Mouse (Mus musculus) cerebellum, postnatal 14 days (tissue): ENCODE measurements at regions not wholly inside any gene's neighbourhood (a gene's known extent, or its start where the extent isn't known, plus 50 kb on each side); places are given as distances from the start of the nearest gene placed in this dataset.

ENCODE experiments used
- DNase-seq, 2 experiments: peaks; one replicate each; pipeline ENCODE4 v3.0.0; 2021; ENCODE audit warnings: mixed read lengths in 2 of 2

DNA sequence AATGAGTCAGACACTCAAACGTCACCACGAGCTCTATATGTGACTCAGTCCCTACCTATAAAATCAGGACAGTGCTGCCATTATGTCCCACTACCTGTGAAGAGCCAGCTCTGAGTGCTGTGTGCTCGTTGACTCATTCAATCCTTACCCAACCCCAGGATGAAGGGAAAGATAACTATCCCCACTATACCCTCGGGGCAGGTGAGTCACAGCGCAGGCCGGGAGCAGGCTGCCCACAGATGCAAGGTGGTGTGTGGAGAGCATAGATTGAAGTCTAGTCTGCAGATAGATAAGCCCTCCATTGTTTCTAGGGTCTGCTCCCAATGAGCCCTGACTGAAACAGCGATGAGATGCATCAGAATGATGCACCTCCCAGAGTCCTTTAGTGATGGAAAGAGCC, 723.9 kb upstream of the 3110018I06Rik start:
- DNase-seq: no peak

DNA sequence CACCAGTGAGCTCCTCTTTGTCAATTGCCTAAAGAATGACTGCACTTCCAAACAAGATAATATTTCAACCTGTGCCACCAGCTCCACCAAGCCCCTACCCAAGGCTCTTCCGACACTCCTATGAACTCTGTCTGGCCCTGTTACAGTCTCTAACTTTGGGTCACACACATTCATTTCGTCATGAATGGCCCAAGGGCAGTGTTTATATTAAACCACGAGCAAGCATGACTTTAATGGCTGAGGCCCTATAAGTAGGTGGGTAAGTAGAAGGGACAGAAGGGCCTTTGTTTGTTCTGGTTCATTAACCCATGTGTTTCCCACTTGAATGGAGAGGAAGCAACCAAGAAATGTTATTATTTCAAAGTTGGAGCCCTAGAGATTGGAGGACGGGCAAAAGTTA, 714.9 kb upstream of the 3110018I06Rik start:
- no peak for DNase-seq

DNA sequence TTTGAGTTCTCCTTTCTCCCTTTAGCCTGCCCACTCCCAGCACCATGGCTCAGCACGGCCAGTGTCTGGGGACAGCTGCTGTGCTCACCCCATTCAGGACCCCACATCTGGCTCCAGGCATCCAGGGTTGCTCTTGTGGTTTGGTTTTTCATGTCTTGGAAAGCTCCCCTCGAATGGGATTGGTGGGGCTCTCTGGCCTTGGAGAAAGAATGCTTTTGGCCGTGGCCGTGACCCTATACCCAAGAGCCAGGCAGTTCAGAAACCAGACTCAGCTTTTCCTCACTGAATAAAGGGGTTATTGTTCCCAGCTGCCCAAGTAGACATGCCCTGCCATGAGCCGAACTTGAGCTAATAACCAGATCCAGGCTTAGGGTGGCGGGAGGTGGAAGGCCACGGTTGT, 691.8 kb upstream of the 3110018I06Rik start:
- DNase-seq: no peak

DNA sequence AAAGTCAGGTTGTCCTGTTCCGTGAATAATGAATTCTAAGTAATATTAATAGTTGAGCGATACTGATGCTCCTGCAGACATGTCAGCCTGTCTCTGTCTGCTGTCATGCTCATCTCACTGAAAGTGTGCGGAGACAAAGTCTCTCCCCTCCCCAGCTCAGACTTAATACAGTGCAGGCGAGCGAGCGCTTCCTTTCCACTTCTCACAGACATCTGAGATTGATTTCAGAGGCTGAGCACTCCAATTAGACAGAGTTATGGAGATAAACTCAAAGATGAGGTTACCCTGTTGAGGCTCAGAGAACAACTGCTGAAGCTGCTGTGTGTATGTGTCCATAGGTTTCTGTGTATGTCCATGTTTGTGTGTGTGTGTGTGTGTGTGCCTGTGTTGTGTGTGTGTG, 668.7 kb upstream of the 3110018I06Rik start:
- DNase-seq: no peak

DNA sequence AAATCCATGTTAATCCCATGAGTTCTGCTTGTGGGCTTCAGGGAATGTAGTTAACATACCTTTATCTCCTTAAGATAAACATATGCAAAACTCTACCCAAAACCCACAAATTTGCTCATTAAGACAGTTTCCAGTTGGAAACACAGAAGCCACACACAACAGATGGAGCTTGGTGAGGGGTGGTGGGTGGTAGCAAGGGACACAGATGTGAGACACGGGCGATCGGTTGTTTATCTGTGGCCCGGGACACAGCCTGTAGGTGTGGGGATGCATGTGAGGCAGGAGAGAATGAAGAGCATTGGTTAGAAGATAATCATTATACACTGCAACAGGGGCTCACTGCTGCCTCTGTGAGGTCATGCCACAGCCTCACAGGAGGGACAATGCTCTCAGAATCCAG, 666.1 kb upstream of the 3110018I06Rik start:
- no peak for DNase-seq

DNA sequence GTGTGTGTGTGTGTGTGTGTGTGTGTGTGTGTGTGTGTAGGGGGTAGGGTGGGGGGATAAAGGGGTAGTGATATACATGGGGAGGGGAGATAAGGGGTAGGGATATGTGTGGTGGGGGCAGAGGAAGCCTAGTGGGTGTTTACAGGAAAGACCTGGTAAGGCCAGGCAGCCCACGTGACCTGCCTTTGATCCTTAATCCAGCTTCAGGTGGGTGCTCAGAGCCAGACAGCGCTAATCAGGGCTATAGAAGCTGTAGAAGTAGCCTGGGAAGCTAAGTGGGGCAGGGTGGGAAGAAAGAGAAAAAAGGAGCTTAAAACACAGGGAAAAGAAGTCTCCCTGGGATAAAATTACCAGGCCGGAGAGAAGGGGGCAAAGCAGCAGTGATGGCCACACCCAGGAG, 659.9 kb upstream of the 3110018I06Rik start:
- DNase-seq: no peak

DNA sequence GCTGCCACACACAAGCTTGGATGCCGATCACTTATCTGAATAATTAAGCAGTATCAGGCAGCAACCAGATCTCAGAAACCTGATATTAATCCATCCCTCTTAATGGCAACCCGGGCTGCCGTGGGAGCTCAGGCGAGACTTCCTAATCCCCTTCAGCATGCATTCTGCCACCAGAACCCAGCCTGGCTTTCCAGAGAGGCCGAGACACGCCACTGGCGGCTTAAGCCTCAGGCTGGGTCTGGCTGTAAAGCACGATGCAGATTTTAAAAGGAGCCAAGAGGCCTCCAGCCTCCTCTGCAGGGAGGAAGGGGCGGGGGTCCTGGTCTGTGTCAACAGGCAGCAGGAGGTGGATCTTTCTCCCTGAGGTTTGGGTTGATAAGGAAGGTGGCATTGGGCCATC, 659.1 kb upstream of the 3110018I06Rik start:
- DNase-seq: no peak

DNA sequence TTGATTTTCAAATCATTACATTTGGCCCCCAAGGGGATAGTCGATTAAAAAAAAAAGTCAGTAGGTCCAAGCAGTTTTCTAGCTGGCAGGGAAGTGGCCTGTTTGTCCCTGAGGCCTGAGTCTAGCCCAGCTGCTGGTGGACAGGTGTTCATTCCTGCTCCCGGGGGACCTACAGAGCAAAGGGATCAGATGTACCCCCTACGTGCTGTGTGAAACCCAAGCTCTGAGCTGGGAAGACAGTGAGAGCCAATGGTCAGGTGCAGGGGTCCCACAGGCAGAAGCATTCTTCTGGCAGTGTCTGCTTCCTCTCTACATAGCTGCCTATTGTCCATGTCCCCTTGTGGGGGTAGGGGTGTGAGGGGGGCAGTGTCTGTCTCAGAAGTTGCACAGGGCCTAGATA, 653.2 kb upstream of the 3110018I06Rik start:
- DNase-seq: no peak

DNA sequence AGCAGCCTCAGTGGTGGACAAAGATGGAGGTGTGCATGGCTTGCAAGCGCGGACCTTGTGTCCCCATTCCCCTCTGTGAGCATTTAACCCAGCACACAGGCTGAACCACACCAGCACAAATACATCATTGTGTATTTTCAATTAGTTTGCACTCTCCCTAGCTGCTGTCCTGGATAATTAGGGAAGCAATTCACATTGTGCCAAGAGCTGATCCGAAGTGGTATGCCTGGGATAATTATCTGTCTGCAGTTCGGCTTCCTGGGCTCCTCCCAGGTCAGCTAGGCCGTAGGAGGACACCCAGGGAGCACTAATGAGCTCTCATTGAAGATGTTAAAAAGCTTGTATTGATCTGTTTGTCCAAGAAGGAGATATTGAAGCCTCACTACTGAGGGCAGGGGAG, 648.8 kb upstream of the 3110018I06Rik start:
- DNase-seq: no peak

DNA sequence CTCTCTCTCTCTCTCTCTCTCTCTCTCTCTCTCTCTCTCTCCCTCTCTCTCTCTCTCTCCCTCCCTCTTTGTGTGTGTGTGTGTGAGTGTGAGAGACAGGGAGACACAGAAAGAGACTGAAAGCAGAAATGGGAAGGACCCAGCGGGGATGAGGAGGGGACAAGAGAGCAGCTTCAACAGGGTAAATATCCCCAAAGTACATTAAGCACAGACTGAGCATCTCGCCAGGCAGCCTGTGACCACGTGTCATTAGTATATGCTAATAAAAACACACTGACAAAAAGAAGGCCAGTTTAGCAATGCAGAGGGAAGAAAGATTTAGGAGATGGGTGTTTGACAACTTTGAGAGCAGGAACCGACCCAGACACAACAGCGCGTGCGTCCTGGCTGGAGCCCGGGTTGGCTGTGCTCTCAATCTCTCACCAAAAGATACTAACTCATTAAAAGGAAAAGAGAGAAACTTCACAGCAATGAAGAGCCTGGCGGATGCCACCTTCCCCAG, 648.2 kb upstream of the 3110018I06Rik start:
- DNase-seq: no peak

DNA sequence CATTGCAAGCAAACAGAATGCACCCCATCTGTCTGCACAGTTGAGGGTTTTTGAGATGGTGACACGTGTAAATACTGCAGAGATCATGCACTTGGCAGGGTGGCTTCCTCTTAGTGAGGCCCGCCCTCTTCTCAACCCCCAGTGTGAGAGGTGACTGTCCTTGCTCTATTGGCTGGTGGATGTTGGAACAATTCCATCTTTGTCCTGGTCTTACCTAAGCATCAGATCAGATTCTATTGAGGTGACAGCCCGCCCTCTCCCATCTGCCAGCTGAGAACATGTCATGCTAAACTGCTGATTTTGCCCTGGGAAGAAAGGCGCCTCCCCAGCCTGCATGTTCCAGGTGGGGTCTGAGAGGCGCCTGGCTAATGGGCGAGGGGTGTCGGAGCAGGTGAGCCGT, 646.4 kb upstream of the 3110018I06Rik start:
- DNase-seq: peak; percentile 16 to 39

DNA sequence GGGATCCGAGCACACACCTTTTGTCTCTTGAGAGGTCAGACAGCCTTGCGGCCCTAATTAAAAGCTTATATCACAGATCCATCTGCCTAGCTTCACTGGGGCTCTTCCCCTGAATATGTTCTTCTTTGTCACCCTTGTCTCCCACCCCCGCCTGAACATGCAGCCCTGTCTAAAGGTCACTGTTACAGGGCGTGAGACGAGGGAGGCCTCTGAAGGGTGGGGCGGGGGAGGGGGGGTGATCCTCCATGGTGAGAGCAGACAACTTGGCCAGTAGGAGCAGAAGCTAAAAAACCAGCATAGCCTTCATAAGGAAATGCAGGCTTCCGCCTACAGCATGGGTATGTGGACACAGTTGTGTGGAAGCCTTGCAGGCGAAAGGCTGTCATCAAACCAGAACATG, 646.0 kb upstream of the 3110018I06Rik start:
- DNase-seq: no peak

DNA sequence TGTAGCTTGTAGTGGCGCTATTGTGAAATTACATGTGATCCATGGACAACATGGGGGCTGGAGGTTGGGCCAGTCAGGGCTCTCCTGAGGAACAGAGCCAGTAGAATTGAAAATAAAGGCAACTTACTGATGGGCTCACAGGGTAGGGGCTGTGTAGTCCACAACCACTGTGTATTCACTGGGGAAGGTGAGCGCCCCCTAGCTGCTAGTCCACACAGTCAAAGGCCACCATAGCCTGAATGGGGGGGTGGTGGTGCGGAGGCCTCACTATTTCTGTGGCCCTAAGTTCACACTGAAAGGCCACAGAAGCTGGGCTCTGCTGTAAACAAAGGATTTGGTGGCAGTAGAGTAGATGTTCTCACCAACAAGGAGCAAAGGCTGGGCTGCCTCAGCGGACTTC, 636.8 kb upstream of the 3110018I06Rik start:
- no peak for DNase-seq

DNA sequence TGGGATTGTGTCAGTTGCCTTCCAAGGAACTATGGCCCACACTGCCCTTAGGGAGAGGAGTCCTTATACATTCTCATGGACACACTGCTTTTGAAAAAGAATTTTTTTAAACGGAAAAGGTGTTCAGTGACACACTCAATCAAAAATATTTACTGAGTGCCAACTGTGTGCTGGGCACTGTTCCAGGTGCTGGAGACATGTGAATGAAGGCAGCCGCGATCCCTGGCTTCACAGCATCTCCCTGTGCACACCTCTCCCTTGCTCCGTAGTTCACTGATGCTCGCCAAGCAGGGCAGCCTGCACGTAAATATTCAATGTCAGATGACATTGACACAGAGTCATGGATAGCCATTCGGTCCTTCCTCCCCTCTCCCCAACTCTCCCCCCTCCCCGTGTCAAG, 635.7 kb upstream of the 3110018I06Rik start:
- peak; percentile 37 to 53 for DNase-seq

DNA sequence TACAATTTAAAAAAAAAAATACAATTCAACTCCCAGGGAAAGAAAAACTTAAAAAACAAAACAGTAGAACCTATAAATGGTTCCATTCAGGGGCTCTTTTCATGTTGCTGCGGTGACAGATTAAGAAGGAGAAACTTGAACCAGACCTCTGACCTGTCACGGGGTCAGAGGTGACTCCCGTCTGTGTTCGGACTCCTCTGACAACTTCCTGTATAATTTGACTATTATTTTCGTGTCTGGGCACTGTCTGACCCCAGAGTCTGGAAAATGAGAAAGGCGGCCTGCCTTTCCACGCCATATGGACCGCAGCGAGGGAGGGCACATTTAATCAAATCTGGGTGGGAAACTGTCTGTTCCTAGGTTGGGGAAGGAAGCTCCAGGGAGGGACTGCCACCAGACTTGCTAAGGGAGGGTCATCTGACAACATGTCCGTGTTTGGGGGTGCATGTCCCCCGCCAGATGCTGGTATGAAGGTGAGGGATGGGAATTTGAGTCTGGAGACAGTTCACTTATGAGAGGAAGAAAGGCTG, 634.7 kb upstream of the 3110018I06Rik start:
- DNase-seq: no peak

DNA sequence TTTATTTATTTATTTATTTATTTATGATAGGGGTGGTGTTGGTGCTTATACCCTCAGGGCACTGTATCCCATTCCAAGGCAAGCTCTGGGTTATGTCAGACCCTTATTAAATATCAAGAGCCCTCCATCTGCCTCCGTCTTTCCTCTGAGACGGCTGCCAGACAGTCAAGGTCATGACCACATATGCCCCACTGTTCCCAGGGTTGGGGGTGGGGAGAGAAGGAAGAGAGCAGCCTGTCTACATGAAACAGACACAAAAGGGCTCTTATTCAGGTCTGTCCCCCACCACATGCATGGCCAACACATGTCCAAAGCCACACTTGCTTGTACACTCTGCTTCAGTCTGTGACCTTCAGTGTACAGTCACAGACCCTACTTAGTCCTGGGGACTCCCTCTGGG, 632.9 kb upstream of the 3110018I06Rik start:
- DNase-seq: no peak

DNA sequence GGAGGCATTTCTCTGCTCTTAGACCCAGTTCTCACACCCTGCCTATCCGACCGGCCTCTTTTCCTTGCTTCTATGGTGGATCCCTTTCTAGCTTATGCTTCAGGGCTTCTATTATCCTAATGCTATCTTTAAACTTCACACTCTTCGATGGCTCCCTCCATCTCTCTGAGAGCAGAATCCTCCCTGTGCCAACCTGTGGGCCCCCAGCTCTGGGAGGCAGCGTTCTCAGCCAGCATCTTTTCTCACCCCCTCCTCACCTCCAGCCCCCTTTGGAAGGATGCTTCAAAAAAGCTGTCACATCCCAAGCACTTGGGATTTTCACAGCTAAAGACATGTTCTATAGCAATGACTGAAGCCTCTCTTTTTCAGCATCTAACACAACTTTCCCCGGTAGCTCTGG, 626.8 kb upstream of the 3110018I06Rik start:
- DNase-seq: no peak

DNA sequence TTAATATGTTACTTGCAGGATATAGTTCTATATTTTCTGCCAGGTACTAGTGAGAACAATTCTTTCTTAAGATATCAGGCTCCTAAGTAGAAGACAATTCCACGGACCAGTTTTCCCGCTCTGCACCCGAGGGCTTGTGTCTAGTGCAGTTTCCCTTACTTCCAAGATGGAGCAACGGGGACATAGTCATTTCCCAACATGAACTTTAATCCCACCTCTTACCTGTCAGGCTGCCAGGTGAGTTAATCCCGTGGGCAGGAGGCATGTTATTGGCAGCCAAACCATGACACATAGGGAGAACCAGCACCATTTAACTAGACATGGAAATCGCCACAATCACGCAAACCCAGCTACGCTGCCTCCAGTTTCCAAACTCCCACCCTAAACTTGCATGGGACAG, 624.4 kb upstream of the 3110018I06Rik start:
- no peak for DNase-seq

DNA sequence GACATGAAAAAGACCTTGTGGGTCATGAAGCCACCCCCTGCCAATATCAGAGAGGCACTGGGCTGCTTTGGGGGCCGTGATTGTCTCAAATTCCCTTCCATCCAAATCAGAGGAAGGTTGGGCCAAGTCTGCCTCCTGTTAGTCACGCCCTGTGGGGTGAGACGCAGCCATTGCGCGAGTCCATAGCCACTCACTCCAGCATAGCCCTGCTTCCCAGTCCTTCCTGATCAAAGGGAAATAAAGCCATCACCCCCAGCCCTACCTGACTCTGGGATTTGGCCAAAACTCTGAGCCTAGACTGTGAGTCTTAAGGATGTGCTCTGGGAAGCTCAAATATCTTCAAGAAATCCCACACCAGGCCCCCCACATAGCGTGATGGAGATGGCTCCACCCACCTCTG, 620.4 kb upstream of the 3110018I06Rik start:
- DNase-seq: no peak

DNA sequence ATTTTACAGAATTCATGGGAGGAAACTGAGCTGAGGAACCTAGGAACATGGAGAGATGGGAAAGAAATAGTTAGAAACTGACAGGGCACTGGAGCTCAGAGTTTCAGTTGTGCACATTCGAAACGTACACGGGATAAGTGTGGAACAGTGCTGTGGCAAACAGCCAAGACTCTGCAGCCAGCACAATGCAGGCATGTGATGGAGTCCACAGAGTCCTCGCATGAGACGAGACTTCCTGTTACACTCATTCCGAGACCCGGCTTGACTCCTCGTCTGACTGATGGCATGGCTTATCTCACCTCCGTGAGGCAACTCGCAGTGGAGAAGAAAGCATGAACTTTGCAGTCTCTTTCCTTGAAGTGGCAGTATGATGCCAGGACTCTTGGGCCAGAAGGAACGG, 617.0 kb upstream of the 3110018I06Rik start:
- peak; percentile 21 to 26 for DNase-seq

DNA sequence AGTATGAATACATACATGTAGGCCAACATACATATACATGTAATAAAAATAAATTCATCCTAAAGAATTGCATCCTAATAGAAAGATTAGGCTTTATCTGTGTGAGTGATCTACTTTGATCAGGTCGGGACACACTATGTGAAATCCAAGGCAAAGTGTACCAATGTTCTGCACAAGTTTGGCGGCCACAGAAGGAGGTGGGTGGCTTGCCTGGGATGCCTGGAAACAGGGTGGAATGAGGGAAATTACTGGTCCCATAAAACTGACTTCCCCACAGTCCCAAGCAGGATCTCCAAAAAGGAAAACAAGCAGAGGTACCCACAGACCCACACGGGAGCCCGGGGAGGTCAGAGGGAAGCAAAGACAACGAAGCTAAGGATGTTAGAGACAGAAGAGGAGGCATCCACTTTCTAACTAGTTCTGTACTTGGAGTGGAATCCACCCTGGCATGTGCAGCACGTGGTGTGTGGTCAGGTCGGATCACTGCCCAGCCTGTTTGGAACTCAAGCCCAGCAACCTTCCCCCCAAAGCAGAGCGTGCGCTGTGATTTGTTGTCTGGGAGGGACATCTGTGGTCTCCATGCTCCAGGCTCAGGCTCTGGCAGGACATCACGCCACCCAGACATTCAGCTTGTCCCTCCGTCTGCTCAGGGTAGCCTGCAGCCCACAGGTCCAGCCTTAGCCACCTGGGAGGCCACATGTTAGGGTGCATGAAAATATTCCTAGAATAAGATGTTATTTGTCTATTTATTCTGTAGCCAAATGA, 615.3 kb upstream of the 3110018I06Rik start:
- peak; percentile 33 to 58 for DNase-seq

DNA sequence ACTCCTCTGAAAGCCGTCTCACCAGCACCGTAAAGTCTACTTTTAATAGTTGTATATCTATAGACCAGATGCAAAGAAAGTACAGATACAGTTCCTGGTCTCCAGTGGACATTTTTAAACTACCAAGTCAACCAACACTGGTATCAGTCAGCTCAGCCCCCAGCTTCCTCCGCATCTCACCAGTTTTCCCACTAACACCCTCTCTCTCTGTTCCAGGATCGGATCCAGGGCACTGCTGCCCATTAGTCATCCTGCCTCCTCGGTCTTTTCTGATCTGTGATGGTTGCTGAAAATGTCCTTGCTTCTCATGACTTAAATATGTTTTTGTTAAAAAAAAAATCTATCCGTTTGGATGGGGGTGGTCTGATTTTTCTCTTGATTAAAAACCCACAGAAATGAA, 598.1 kb upstream of the 3110018I06Rik start:
- DNase-seq: no peak

DNA sequence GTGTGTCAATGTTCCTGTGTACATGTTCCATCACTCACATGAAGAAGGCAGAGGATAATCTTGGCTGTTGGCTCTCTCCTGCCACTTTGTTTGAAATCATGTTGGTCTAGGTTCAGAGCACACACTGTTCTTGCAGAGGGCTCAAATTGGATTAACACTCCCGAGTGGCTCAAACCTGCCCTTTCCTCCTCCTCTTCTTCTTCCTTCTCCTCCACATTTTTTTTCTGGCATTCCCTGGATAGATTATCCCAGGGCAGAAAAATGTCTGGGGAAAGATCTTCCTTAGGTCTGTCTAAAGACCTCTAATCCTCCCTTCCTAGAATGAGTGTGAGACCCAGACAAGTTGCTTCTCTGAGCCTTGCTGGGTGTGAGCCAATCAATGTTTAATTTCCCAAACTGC, 594.4 kb upstream of the 3110018I06Rik start:
- DNase-seq: no peak

DNA sequence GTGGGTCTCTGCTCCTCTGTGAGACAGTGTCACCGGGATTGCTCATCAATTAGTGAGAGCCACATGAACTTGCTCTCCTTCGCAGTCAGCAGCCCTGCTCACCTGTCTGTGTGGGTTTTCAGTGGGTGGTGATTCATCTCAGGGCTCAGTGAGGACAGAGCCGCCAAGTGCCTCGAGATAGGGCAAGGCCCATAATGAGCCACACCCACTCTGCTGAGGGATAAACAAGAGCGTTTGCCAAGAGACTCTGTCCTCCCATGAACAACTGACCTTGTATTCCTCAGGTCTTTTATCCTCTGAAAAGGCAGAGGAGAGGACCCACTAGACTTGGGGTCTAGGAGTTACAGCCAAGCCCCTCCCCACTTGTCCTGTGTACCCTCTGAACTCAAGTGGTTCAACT, 584.2 kb upstream of the 3110018I06Rik start:
- no peak for DNase-seq

DNA sequence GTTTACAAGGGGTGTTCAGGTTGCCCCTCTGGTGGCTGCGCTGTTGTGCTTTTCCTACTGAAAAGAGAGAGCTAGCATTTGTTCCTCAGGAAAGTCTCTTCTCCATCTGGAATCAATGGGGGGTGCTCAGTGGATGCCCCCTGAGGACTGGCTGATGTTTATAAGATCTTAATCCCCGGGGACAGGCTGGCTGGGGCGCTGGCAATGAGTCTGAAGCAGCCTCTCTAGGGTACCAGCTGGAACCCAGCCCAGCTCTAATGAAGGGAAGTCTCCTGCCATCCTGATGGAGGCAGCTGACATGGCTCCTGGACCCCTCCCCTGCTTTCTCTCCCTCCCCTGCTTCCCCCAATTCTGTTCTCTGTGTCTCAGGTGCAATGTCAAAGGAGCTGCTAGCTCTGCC, 575.6 kb upstream of the 3110018I06Rik start:
- no peak for DNase-seq
